Mouse (Mus musculus) testis, adult 2 months (tissue): ENCODE results near the gene Lamtor3.

Experiments
- CTCF ChIP-seq: fragments of 200-500 bp; IDR thresholded peaks from 2 replicates; pipeline ENCODE4 v1.5.1; 2012; ENCODE audit warnings: low read depth, mild to moderate bottlenecking, inconsistent platforms, low read length, moderate library complexity; ENCODE audit not compliant: control insufficient read depth, insufficient read depth, insufficient replicate concordance
- POLR2A ChIP-seq: fragments of 200-500 bp; IDR thresholded peaks from 2 replicates; pipeline ENCODE4 v1.6.1; 2012; ENCODE audit warnings: low read depth, mild to moderate bottlenecking, inconsistent platforms, low read length, moderate library complexity; ENCODE audit not compliant: control insufficient read depth

DNA sequence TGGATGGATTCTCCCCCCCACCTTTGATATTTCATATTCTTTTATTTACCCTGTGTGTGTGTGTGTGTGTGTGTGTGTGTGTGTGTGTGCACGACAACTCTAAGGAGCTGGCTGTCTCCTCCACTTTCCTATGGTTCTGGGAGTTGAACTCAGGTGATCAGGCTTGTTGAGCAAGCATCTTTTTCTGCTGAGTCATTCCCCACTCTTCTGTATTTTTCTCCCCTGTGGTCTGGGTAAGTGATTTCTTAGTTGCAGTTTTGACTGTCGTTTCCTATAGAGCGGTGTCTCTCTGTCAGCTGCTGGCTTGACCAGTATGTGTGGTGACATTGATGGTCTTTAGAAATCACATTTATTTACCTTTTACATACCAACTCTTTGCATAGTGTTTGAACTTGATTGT, 39.0 kb upstream of the Lamtor3 start:
- TF ChIP-seq POLR2A: no peak
- no peak for TF ChIP-seq CTCF
